Mouse (Mus musculus) midbrain, embryonic 14.5 days (tissue): ENCODE data around the gene Fbxw8. TPM values are rescaled to one million over a fixed set of nuclear protein-coding genes. Genes with fewer than 3 reads are reported as not detected.

ENCODE experiments used
- ATAC-seq: fragments of 200-750 bp; cut with Nextera tagmentation; 2 replicates; pipeline ENCODE4 v1.8.0; 2017; ENCODE audit warnings: moderate number of reproducible peaks, moderate library complexity; ENCODE audit not compliant: low FRiP score, low TSS enrichment
- DNase-seq: peaks from one replicate; pipeline ENCODE4 v3.0.0-alpha.2; 2015
- H3K27ac ChIP-seq: fragments of 300-500 bp; sonication (generic); replicated peaks from 2 replicates; pipeline ENCODE4 v1.5.1; 2014; ENCODE audit warnings: mild to moderate bottlenecking, low read depth, low read length, moderate library complexity
- H3K27me3 ChIP-seq: fragments of 300-500 bp; sonication (generic); 2 replicates; pipeline ENCODE4 v1.6.1; 2014; ENCODE audit warnings: low read length, control low read depth, mixed read lengths; ENCODE audit not compliant: control insufficient read depth, insufficient read depth
- H3K36me3 ChIP-seq: fragments of 300-500 bp; sonication (generic); 2 replicates; pipeline ENCODE4 v1.6.1; 2014; ENCODE audit warnings: low read length, control low read depth; ENCODE audit not compliant: control insufficient read depth, insufficient read depth
- H3K4me1 ChIP-seq: fragments of 300-500 bp; sonication (generic); 2 replicates; pipeline ENCODE4 v1.6.1; 2014; ENCODE audit warnings: mild to moderate bottlenecking, antibody characterized with exemption, low read length, control low read depth; ENCODE audit not compliant: control insufficient read depth, insufficient read depth
- H3K4me2 ChIP-seq: fragments of 300-500 bp; sonication (generic); 2 replicates; pipeline ENCODE4 v1.6.1; 2014; ENCODE audit warnings: mild to moderate bottlenecking, low read length, moderate library complexity
- H3K4me3 ChIP-seq: fragments of 300-500 bp; sonication (generic); replicated peaks from 2 replicates; pipeline ENCODE4 v1.5.1; 2014; ENCODE audit warnings: low read depth, low read length
- H3K9ac ChIP-seq: fragments of 300-500 bp; sonication (generic); replicated peaks from 2 replicates; pipeline ENCODE4 v1.6.1; 2014; ENCODE audit warnings: mild to moderate bottlenecking, low read length, moderate library complexity
- H3K9me3 ChIP-seq: fragments of 300-500 bp; sonication (generic); 2 replicates; pipeline ENCODE4 v1.6.1; 2016; ENCODE audit warnings: low read length, control low read depth, mixed read lengths; ENCODE audit not compliant: control insufficient read depth
- WGBS: fragments of 180-500 bp; shearing (Covaris S2); extraction: QIAGEN DNeasy Blood & Tissue Kit; methylation state at CpG from one replicate; pipeline ENCODE4 v1.1.7; 2014; 5-methylcytosine and 5-hydroxymethylcytosine counted together
- polyA plus RNA-seq: library from polyadenylated mRNA; unstranded; fragments of >200 nt; fragmentation: Nextera tagmentation; extraction: Ambion mirVana; gene quantifications from 2 replicates; pipeline ENCODE4 v1.2.1, GENCODE M21; 2014

The Fbxw8 gene
- polyA plus RNA-seq, 1 experiment from 2014 or later = 21.4 TPM

DNA sequence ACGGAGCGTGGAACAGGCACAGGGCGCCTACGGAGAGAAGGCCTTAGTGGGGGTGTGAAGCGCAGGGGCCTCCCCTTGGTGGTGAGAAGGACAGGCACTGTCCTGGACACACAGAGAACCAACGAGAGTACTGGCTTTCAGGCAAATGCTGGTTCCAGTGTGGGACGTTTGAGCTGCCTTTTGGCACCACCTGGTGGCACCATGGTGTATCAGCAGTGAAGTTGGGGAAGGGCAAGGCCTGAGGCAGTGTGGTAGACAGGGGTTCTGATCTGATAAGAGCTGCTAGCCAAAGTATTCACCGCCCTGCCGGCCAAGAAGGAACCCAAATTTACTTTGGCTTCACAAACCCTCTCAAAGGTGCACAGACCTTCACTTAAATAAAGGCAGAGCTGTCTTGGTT is 85.9 kb downstream of the Fbxw8 start:
- Histone ChIP-seq H3K4me2 (no peak overlapping the region), H3K9ac (no peak overlapping the region), H3K4me3 (no peak overlapping the region), H3K27me3 (no peaks in the 10 kb centered on the region), H3K27ac (no peak overlapping the region), H3K4me1 (peaks cover 17% of the 10 kb centered on the region), H3K9me3 (no peaks in the 10 kb centered on the region), H3K36me3 (peaks cover 37% of the 10 kb centered on the region)
- WGBS = 39% methylated on average over 9 of the region's 9 CpGs
- ATAC-seq (0 out of 2 replicates have a peak, but pooled peaks have one; percentile 42), DNase-seq (peak; percentile 86)

DNA sequence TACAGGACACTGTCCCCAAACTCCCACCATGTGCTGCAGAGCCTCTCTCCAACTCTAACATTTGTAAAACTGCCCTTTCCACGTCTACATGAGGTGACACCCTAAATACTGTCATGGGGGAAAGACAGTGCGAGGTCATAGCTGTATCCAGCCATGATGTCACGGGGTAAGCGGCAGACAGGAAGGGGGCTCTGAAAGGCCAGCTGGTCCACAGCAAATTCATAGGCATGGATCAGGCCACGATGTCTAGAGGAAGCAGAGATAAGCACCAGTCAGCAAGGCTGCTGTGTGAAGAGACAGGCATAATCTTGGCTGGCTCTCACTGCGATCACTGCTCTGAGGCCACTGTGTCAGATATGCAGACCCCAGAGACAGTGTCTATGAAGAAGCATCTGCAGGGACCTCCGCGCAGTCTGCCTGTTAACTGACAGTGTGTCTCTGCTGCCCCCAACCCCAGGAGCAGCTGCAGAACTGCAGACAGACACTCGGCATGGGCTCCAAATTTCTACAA is 87.2 kb downstream of the Fbxw8 start:
- peaks cover 29% of the 10 kb centered on the region for H3K36me3 ChIP-seq
- ATAC-seq (no peak), DNase-seq (no peak)
- H3K4me1 ChIP-seq = peaks cover 24% of the 10 kb centered on the region
- 87% methylated on average over 9 of the region's 9 CpGs for WGBS
- H3K4me3 ChIP-seq = no peak overlapping the region
- H3K9me3 ChIP-seq = no peaks in the 10 kb centered on the region
- no peaks in the 10 kb centered on the region for H3K27me3 ChIP-seq
- H3K9ac ChIP-seq = 0 out of 2 replicates have a peak overlapping the region, but pooled peaks have one; percentile 2
- H3K4me2 ChIP-seq = no peak overlapping the region
- no peak overlapping the region for H3K27ac ChIP-seq

- Histone ChIP-seq H3K4me1 (peaks cover 26% of the 10 kb centered on the region), H3K36me3 (peaks cover 29% of the 10 kb centered on the region)
- WGBS = 69% methylated on average over 4 of the region's 4 CpGs
These were observed 87.7 kb downstream of the Fbxw8 start for GRCm38 (mm10) chr5:118067572-118067971.

DNA sequence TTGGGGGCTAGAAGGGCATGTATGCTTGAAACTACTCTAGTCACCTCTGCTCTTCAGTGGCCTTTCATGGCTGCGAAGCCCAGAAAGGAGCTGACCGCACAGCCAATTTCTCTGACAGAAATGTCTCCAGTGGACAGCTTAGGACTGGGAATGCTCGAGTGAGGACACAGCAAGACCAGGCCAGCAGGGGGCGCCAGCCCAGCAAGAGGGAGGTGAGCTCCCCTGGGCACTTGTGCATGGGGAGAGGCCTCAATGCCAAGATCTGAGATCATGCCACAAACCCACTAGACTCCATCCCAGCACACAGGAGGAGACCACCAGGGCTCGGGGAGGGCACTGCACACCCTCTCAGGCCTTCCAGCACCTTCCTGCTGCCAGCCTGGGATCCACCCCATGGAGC is 88.4 kb downstream of the Fbxw8 start:
- no peak overlapping the region for H3K9ac ChIP-seq
- H3K4me3 ChIP-seq = no peak overlapping the region
- no peak overlapping the region for H3K27ac ChIP-seq
- DNase-seq (peak; percentile 73), ATAC-seq (no peak)
- no peaks in the 10 kb centered on the region for H3K9me3 ChIP-seq
- WGBS = 65% methylated on average over 5 of the region's 5 CpGs
- H3K27me3 ChIP-seq = no peaks in the 10 kb centered on the region
- no peak overlapping the region for H3K4me2 ChIP-seq
- H3K4me1 ChIP-seq = peaks cover 26% of the 10 kb centered on the region
- H3K36me3 ChIP-seq = peaks cover 26% of the 10 kb centered on the region

More at GRCm38 (mm10) chr5:118067572-118067971, 87.7 kb downstream of the Fbxw8 start:
- H3K9me3 ChIP-seq = no peaks in the 10 kb centered on the region
- no peaks in the 10 kb centered on the region for H3K27me3 ChIP-seq
- H3K27ac ChIP-seq = no peak overlapping the region
- H3K9ac ChIP-seq = no peak overlapping the region
- H3K4me3 ChIP-seq = no peak overlapping the region
- ATAC-seq = no peak
- DNase-seq = no peak
- no peak overlapping the region for H3K4me2 ChIP-seq

- H3K9me3 ChIP-seq = no peaks in the 10 kb centered on the region
- DNase-seq = no peak
- H3K27ac ChIP-seq = peak overlapping the region; percentile 89; the same call in 1 of the 2 replicates
- WGBS = 90% methylated on average over 19 of the region's 19 CpGs
- no peak overlapping the region for H3K4me3 ChIP-seq
- no peak overlapping the region for H3K4me2 ChIP-seq
- H3K4me1 ChIP-seq = peaks cover 26% of the 10 kb centered on the region
- no peak for ATAC-seq
- H3K36me3 ChIP-seq = peaks cover 20% of the 10 kb centered on the region
- H3K9ac ChIP-seq = no peak overlapping the region
- H3K27me3 ChIP-seq = no peaks in the 10 kb centered on the region
These were observed 89.6 kb downstream of the Fbxw8 start for GRCm38 (mm10) chr5:118065516-118066255.

DNA sequence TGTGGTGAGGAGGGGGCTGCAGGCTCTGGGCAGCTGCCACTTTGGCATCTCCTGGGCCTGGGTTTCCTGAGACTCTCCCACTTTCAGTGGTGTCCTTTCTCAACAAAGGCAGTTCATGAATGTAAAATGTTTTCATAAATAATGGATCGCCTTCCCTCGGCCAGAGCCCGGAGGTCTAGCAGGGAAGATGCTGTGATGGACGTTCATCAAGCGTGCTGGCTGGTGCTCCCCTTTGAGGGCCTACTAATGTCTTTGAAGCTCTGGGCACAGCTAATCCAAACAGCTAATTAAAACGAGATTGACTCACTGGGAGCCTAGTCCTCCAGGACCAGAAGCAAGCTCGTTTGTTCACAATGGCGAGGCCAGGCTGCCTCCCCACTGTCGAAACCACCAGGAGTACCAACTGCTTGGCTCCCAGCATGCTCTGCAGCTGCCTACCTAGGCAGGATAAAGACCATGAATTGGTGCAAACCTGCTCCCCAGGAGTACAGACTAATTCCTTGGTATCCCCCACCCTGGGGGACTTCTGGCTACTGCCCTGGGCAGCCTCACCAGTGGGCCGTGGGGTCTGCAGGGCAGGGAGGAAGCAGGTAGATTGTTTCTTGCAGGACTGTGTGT is 90.9 kb downstream of the Fbxw8 start:
- Histone ChIP-seq H3K36me3 (peaks cover 12% of the 10 kb centered on the region), H3K27ac (peak overlapping the region; percentile 89), H3K9ac (0 out of 2 replicates have a peak overlapping the region, but pooled peaks have one; percentile 3), H3K4me3 (no peak overlapping the region), H3K4me2 (no peak overlapping the region), H3K27me3 (no peaks in the 10 kb centered on the region), H3K4me1 (peaks cover 26% of the 10 kb centered on the region), H3K9me3 (no peaks in the 10 kb centered on the region)
- WGBS = 9% methylated on average over 10 of the region's 10 CpGs
- peak; percentile 56; the same call in 1 of the 2 replicates for ATAC-seq
- DNase-seq = peak; percentile 75

DNA sequence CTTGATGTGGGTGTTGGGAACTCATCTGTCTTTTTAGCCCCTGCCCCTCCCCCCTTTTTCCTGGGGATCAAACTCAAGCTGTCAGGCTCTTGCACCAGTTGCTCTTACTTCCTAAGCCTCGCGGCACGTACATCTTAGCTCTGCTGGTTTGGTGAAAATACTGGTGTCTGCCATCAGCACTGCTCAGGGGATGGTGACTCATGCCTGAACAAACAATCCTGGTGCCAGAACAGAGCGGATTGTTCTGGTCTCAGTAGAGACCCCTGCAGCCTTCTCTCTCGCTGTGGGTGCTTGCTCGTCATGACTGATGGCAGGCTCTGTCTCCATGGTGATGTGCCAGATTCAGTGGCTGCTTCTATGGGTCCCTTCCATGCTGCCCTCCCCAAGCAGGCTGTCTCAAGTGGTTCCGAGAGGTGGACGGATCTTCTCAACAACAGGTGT is 92.1 kb downstream of the Fbxw8 start:
- 62% methylated on average over 8 of the region's 8 CpGs for WGBS

DNA sequence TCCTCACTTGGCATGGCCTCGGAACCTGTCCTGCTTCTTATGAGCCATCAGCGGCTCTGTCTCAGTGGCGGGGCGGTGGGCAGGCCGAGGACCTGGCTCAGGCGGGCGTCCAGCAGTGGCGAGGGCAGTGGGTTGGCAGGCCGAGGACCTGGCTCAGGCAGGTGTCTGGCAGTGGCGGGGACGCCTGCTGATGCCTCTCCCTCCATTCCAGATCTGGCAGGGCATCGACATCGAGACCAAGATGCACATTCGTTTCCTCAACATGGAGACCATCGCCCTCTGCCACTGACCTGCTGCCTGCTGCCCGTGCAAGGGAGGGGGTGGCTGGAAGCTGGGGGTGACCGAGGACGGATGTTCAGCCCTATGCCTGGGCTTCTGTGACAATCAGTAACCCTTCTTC is 93.9 kb downstream of the Fbxw8 start:
- Histone ChIP-seq H3K36me3 (no peaks in the 10 kb centered on the region; the same call in 1 of the 2 replicates), H3K9me3 (no peaks in the 10 kb centered on the region), H3K4me2 (no peak overlapping the region), H3K27ac (no peak overlapping the region), H3K9ac (no peak overlapping the region), H3K4me1 (peaks cover 38% of the 10 kb centered on the region), H3K4me3 (no peak overlapping the region), H3K27me3 (no peaks in the 10 kb centered on the region)
- 96% methylated on average over 18 of the region's 18 CpGs for WGBS
- DNase-seq = no peak
- ATAC-seq = no peak

More for the DNA sequence above, 92.1 kb downstream of the Fbxw8 start:
- Histone ChIP-seq H3K9ac (no peak overlapping the region), H3K9me3 (no peaks in the 10 kb centered on the region), H3K4me1 (peaks cover 26% of the 10 kb centered on the region), H3K27ac (0 out of 2 replicates have a peak overlapping the region, but pooled peaks have one; percentile 89), H3K36me3 (peaks cover 7% of the 10 kb centered on the region), H3K4me2 (no peak overlapping the region), H3K27me3 (no peaks in the 10 kb centered on the region), H3K4me3 (no peak overlapping the region)
- ATAC-seq (no peak), DNase-seq (peak; percentile 36)
